Mouse (Mus musculus): Measurements from ENCODE around the gene Cant1. TPM values are rescaled to one million over a fixed set of nuclear protein-coding genes. Genes with fewer than 3 reads are reported as not detected.

Cant1 gene
- polyA plus RNA-seq, 2 experiments: 6.0 to 8.3 TPM

DNA sequence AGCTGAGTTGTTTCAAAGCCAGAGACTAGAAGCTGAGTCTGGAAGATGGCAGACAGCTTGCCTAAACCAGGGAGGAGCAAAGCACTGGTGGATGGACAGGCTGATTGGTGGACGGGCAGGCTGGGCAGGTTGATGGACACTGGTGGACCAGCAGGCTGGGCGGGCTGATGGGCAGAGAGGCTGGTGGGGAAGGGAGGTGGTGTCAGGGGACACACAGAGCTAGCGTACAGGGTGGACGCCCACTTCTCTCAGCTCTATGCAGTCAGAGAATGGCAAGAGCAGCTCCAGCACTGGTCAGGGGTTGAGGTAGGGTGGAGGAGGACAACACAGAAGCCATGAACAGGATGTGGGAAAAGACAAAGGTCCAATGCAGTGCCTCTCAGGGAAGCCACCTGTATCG is 49.6 kb downstream of the Cant1 start:
- no peak overlapping the region for H3K4me2 ChIP-seq (ENCODE audit: low read depth)
- no peaks in the 10 kb centered on the region for H3K36me3 ChIP-seq (replicated peaks; ENCODE audit: control insufficient read depth, insufficient read depth, low read depth)
- ATAC-seq (ENCODE audit: insufficient read depth) (no peak), DNase-seq (ENCODE audit: low read depth in 3 of 3, low spot score in 3 of 3) (no peak)
- H3K27me3 ChIP-seq (ENCODE audit: control insufficient read depth, insufficient read depth, low read length): no peaks in the 10 kb centered on the region
- H3K4me1 ChIP-seq (replicated peaks; ENCODE audit: control insufficient read depth in 2 of 2, insufficient read depth in 2 of 2, low read length in 1 of 2): no peaks in the 10 kb centered on the region
- H3K9ac ChIP-seq (replicated peaks): no peak overlapping the region
- 62% methylated on average over 5 of the region's 5 CpGs for WGBS (ENCODE audit: insufficient replicate concordance)
- H3K9me3 ChIP-seq (ENCODE audit: control insufficient read depth, low read length): no peaks in the 10 kb centered on the region
- no peak overlapping the region for H3K27ac ChIP-seq
- no peak overlapping the region for H3K4me3 ChIP-seq (ENCODE audit: insufficient read depth in 1 of 2, low read depth in 2 of 2, low read length in 2 of 2)
- no peak for TF ChIP-seq EP300 (IDR thresholded peaks at IDR 0.05; ENCODE audit: low read depth)
- TF ChIP-seq CTCF (IDR thresholded peaks at IDR 0.05; ENCODE audit: low read depth): no peak

DNA sequence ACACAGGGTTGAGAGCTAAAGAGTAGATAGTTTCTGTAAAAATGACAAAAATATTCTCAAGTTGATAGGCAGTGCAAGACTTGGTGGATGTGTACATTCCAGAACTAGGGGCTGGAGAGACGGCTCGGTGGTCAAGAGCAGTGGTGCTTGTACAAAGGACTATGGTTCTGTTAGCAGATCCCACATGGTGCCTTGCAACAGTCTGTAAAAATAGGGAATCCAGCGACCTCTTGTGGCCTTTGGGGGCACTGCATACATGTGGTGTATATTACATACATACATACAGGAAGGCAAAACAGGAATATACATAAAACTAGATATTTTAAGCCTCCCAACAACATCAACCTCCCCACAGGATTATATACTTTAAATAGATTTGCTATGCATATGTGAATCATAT is 50.6 kb downstream of the Cant1 start:
- ATAC-seq (ENCODE audit: insufficient read depth) (no peak), DNase-seq (ENCODE audit: low read depth in 3 of 3, low spot score in 3 of 3) (no peak)
- 46% methylated on average over 3 of the region's 3 CpGs for WGBS (ENCODE audit: insufficient replicate concordance)
- Histone ChIP-seq H3K36me3 (replicated peaks; ENCODE audit: control insufficient read depth, insufficient read depth, low read depth) (no peaks in the 10 kb centered on the region), H3K27ac (no peak overlapping the region), H3K4me3 (ENCODE audit: insufficient read depth in 1 of 2, low read depth in 2 of 2, low read length in 2 of 2) (no peak overlapping the region), H3K27me3 (ENCODE audit: control insufficient read depth, insufficient read depth, low read length) (no peaks in the 10 kb centered on the region), H3K9ac (replicated peaks) (no peak overlapping the region), H3K4me1 (replicated peaks; ENCODE audit: control insufficient read depth in 2 of 2, insufficient read depth in 2 of 2, low read length in 1 of 2) (peaks cover 0 to 2% of the 10 kb centered on the region in 2 experiments; a peak in 1 of 4 replicates), H3K9me3 (ENCODE audit: control insufficient read depth, low read length) (no peaks in the 10 kb centered on the region), H3K4me2 (ENCODE audit: low read depth) (no peak overlapping the region)
- peak; percentile 48 for TF ChIP-seq CTCF (IDR thresholded peaks at IDR 0.05; ENCODE audit: low read depth)
- TF ChIP-seq EP300 (IDR thresholded peaks at IDR 0.05; ENCODE audit: low read depth): no peak

DNA sequence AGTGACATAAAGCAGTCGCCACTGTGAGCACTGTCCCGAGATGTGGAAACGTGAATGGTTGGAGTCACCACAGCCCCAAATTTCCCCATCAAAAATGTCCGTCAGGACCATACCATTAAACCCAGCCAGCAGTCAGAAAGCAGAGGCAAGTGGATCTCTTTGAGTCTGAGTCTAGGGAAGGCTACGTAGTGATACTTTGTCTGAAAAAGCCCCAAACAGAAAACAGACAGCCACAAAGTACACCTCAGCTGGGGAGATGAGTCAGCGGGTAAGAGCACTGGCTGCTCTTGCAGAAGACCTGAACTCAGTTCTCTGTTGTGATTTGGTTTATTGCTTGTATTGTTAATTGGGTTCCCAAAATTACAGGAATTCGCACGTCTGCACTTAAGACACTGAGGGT is 52.3 kb downstream of the Cant1 start:
- WGBS (ENCODE audit: insufficient replicate concordance): 59% methylated on average over 8 of the region's 8 CpGs
- H3K27ac ChIP-seq: no peak overlapping the region

GRCm38 (mm10) chr11:118366108-118366507 is 52.8 kb downstream of the Cant1 start:
- Histone ChIP-seq H3K27ac (no peak overlapping the region), H3K4me1 (replicated peaks; ENCODE audit: control insufficient read depth in 2 of 2, insufficient read depth in 2 of 2, low read length in 1 of 2) (peaks cover 0 to 3% of the 10 kb centered on the region in 2 experiments; a peak in 1 of 4 replicates), H3K9me3 (ENCODE audit: control insufficient read depth, low read length) (no peaks in the 10 kb centered on the region), H3K4me2 (ENCODE audit: low read depth) (no peak overlapping the region), H3K9ac (replicated peaks) (no peak overlapping the region), H3K27me3 (ENCODE audit: control insufficient read depth, insufficient read depth, low read length) (no peaks in the 10 kb centered on the region), H3K36me3 (replicated peaks; ENCODE audit: control insufficient read depth, insufficient read depth, low read depth) (no peaks in the 10 kb centered on the region), H3K4me3 (ENCODE audit: insufficient read depth in 1 of 2, low read depth in 2 of 2, low read length in 2 of 2) (no peak overlapping the region)
- DNase-seq (ENCODE audit: low read depth in 3 of 3, low spot score in 3 of 3) (no peak), ATAC-seq (ENCODE audit: insufficient read depth) (no peak)
- TF ChIP-seq CTCF (IDR thresholded peaks at IDR 0.05; ENCODE audit: low read depth): no peak
- TF ChIP-seq EP300 (IDR thresholded peaks at IDR 0.05; ENCODE audit: low read depth): no peak
- WGBS (ENCODE audit: insufficient replicate concordance): 42% methylated on average over 3 of the region's 3 CpGs

More for the DNA sequence above, 52.3 kb downstream of the Cant1 start:
- H3K36me3 ChIP-seq (replicated peaks; ENCODE audit: control insufficient read depth, insufficient read depth, low read depth): no peaks in the 10 kb centered on the region
- no peak overlapping the region for H3K9ac ChIP-seq (replicated peaks)
- DNase-seq (ENCODE audit: low read depth in 3 of 3, low spot score in 3 of 3) (no peak), ATAC-seq (ENCODE audit: insufficient read depth) (no peak)
- no peak for TF ChIP-seq EP300 (IDR thresholded peaks at IDR 0.05; ENCODE audit: low read depth)
- H3K4me2 ChIP-seq (ENCODE audit: low read depth): no peak overlapping the region
- H3K27me3 ChIP-seq (ENCODE audit: control insufficient read depth, insufficient read depth, low read length): no peaks in the 10 kb centered on the region
- no peak overlapping the region for H3K4me3 ChIP-seq (ENCODE audit: insufficient read depth in 1 of 2, low read depth in 2 of 2, low read length in 2 of 2)
- no peaks in the 10 kb centered on the region for H3K9me3 ChIP-seq (ENCODE audit: control insufficient read depth, low read length)
- H3K4me1 ChIP-seq (replicated peaks; ENCODE audit: control insufficient read depth in 2 of 2, insufficient read depth in 2 of 2, low read length in 1 of 2): peaks cover 0 to 3% of the 10 kb centered on the region in 2 experiments; a peak in 1 of 4 replicates

DNA sequence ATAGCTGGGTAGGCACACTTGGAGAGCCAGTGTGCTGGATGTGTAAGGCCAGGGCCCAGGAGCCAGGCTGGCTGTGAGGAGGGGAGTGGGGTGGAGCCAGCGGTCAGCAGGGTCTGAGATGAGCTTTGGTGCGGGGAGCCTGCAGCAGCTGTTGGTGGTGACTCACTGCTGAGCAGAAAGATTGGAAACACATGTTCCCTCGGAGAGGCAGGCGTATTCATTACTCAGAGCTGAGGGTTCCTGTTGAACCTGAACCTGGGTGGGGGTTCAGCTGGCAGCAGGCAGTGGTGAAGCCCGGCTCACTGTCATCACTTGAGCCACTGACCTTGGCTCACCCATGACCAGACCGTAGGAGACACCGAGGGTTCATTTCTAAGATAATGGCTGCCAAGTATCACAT is 53.7 kb downstream of the Cant1 start:
- ATAC-seq (ENCODE audit: insufficient read depth) (no peak), DNase-seq (ENCODE audit: low read depth in 3 of 3, low spot score in 3 of 3) (no peak)
- no peak overlapping the region for H3K4me2 ChIP-seq (ENCODE audit: low read depth)
- H3K27me3 ChIP-seq (ENCODE audit: control insufficient read depth, insufficient read depth, low read length): no peaks in the 10 kb centered on the region
- no peak overlapping the region for H3K27ac ChIP-seq
- H3K9ac ChIP-seq (replicated peaks): no peak overlapping the region
- TF ChIP-seq EP300 (IDR thresholded peaks at IDR 0.05; ENCODE audit: low read depth) (no peak), CTCF (IDR thresholded peaks at IDR 0.05; ENCODE audit: low read depth) (no peak)
- H3K9me3 ChIP-seq (ENCODE audit: control insufficient read depth, low read length): no peaks in the 10 kb centered on the region
- no peak overlapping the region for H3K4me3 ChIP-seq (ENCODE audit: insufficient read depth in 1 of 2, low read depth in 2 of 2, low read length in 2 of 2)
- 60% methylated on average over 7 of the region's 7 CpGs for WGBS (ENCODE audit: insufficient replicate concordance)
- H3K4me1 ChIP-seq (replicated peaks; ENCODE audit: control insufficient read depth in 2 of 2, insufficient read depth in 2 of 2, low read length in 1 of 2): peaks cover 0 to 3% of the 10 kb centered on the region in 2 experiments; a peak in 1 of 4 replicates
- no peaks in the 10 kb centered on the region for H3K36me3 ChIP-seq (replicated peaks; ENCODE audit: control insufficient read depth, insufficient read depth, low read depth)

All from liver, embryonic 14.5 days (tissue).